Mouse (Mus musculus) midbrain, embryonic 12.5 days (tissue): ENCODE results near the gene Il12rb1. TPM values are rescaled to one million over a fixed set of nuclear protein-coding genes. Genes with fewer than 3 reads are reported as not detected.

Source experiments
- ATAC-seq: fragments of 200-750 bp; cut with Nextera tagmentation; 2 replicates; pipeline ENCODE4 v1.8.0; 2017; ENCODE audit warnings: low read depth, moderate TSS enrichment, moderate library complexity; ENCODE audit not compliant: low FRiP score
- H3K27ac ChIP-seq: fragments of 300-500 bp; sonication (generic); replicated peaks from 2 replicates; pipeline ENCODE4 v1.5.1; 2016; ENCODE audit warnings: mild to moderate bottlenecking
- H3K27me3 ChIP-seq: fragments of 300-500 bp; sonication (generic); 2 replicates; pipeline ENCODE4 v1.6.1; 2016; ENCODE audit warnings: mild to moderate bottlenecking
- H3K36me3 ChIP-seq: fragments of 300-500 bp; sonication (generic); 2 replicates; pipeline ENCODE4 v1.6.1; 2016
- H3K4me1 ChIP-seq: fragments of 300-500 bp; sonication (generic); 2 replicates; pipeline ENCODE4 v1.6.1; 2016
- H3K4me2 ChIP-seq: fragments of 300-500 bp; sonication (generic); replicated peaks from 2 replicates; pipeline ENCODE4 v1.6.1; 2016; ENCODE audit warnings: mild to moderate bottlenecking, moderate library complexity
- H3K4me3 ChIP-seq: fragments of 300-500 bp; sonication (generic); 2 replicates; pipeline ENCODE4 v1.5.1; 2016; ENCODE audit warnings: mild to moderate bottlenecking
- H3K9ac ChIP-seq: fragments of 300-500 bp; sonication (generic); replicated peaks from 2 replicates; pipeline ENCODE4 v1.6.1; 2016; ENCODE audit warnings: mild to moderate bottlenecking, moderate library complexity
- H3K9me3 ChIP-seq: fragments of 300-500 bp; sonication (generic); 2 replicates; pipeline ENCODE4 v1.6.1; 2016; ENCODE audit warnings: mild to moderate bottlenecking
- WGBS: fragments of 180-500 bp; shearing (Covaris S2); methylation state at CpG from one replicate; pipeline ENCODE4 v1.1.7; 2016; 5-methylcytosine and 5-hydroxymethylcytosine counted together
- polyA plus RNA-seq: library from polyadenylated mRNA; unstranded; fragments of >200 nt; fragmentation: Nextera tagmentation; extraction: Ambion mirVana; gene quantifications from 2 replicates; pipeline ENCODE4 v1.2.1, GENCODE M21; 2016

The Il12rb1 gene
- polyA plus RNA-seq, 1 experiment from 2014 or later, result 0.08 TPM

DNA sequence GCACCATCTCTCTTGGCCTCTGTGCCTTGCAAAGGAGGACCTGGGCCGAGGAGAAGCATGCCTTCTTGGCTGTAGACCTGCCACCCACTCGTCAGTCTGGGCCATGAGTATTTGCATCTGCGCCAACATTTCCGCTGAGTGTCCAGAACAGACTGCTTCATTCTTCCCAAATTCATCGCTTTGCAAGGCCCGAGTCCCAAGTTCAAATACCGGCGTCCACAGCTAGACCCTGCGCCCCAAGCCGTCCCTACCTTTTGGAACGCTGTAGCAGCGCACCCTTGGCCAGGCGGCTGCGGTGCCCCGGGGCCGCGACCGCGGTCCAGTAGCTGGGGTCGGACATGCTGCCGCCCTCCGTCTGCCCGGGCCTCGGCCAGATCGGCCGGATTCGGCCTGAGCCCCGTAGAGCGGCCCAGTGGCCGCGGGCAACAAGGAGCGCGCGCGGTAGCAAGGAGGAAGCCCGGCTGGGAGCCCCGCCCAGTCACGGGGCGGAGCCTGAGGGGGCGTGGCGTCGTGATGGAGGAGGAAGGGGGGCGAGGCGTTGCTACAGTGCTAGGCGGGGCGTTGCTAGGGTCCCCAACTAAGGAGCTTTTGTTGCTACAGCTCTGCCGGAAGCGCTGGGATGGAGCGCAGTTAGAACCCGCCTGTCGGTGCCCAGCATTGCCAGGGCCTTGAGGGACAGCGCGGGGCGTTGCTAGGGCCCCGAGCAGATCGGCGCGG, 16.1 kb upstream of the Il12rb1 start:
- no peaks in the 10 kb centered on the region for H3K9me3 ChIP-seq
- H3K27ac ChIP-seq, result peak overlapping the region; percentile 90
- 6% methylated on average over 58 of the region's 58 CpGs for whole genome bisulfite sequencing
- peak; percentile 88 for ATAC-seq
- H3K4me3 ChIP-seq, result peak overlapping the region; percentile 62
- peak overlapping the region; percentile 77 for H3K4me2 ChIP-seq
- H3K27me3 ChIP-seq, result peaks cover 46% of the 10 kb centered on the region
- peaks cover 45% of the 10 kb centered on the region for H3K4me1 ChIP-seq
- H3K36me3 ChIP-seq, result peaks cover 21% of the 10 kb centered on the region
- peak overlapping the region; percentile 83 for H3K9ac ChIP-seq

DNA sequence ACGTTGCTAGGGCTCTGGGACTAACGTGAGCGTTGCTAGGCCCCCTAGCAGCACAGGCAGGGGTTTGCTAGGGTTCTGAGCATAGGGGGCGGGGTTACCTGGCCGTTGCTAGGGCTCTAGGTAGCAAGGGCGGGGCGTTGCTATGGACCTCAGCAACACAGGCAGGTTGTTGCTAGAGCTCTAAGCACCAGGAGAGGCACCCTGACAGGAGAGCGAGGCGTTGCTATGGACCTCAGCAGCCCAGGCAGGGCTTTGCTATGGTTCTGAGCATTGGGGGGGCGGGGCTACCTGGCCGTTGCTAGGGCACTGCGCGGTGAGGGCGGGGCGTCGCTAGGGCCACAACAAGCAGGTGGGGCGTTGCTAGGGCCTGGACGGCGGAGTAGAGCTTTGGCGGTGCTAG, 15.5 kb upstream of the Il12rb1 start:
- 1% methylated on average over 20 of the region's 20 CpGs for WGBS

DNA sequence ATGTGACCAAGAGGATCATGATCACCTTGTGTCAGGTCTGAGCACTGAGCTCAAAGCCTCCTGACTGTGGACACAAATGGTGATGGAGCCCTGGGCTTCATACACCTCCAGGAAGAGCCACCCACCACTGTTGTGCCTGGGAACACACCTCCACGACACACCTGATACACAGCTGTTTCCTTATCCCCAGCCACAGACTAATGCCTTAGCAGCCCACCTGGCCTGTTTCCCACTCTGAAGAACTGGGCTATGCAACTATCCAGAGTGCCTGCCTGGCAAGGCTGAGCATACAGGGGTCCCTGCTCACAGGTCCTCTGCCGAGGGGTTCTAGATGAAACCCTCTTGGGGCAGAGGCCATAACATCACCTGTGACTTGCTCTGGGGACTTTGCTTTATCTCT, 14.0 kb upstream of the Il12rb1 start:
- 88% methylated on average over 2 of the region's 2 CpGs for WGBS
- H3K9ac ChIP-seq, result no peak overlapping the region
- H3K4me3 ChIP-seq, result no peak overlapping the region
- H3K4me1 ChIP-seq, result peaks cover 41% of the 10 kb centered on the region
- ATAC-seq, result no peak
- no peak overlapping the region for H3K4me2 ChIP-seq
- 0 out of 2 replicates have a peak, but pooled peaks cover 4% of the 10 kb centered on the region for H3K36me3 ChIP-seq
- H3K27ac ChIP-seq, result no peak overlapping the region
- H3K9me3 ChIP-seq, result no peaks in the 10 kb centered on the region
- peaks cover 44% of the 10 kb centered on the region for H3K27me3 ChIP-seq

More for the DNA sequence above, 15.5 kb upstream of the Il12rb1 start:
- Histone ChIP-seq H3K9ac (peak overlapping the region; percentile 83), H3K36me3 (peaks cover 16% of the 10 kb centered on the region), H3K27me3 (peaks cover 44% of the 10 kb centered on the region), H3K4me1 (peaks cover 46% of the 10 kb centered on the region), H3K4me3 (peak overlapping the region; percentile 62), H3K4me2 (peak overlapping the region; percentile 77), H3K9me3 (no peaks in the 10 kb centered on the region), H3K27ac (peak overlapping the region; percentile 90)
- ATAC-seq, result peak; percentile 50

DNA sequence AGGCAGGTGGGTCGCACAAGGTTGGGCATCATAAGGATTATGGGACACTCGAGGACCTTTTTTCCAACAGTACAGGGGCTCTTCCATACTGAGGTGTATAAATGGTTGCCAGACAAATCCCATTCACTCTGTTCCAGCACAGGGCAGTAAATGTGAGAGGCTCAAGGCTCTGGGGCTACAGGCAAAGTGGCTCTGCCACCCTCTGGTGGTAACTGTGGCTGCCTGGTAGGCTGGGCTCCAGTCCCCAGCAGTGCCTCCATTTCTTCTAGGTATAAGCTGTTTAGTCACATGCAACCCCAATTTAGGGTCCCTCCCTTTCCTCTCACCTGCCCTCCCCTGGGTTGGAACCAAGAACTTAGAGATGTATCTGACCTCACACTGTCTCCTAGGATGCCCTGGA, 12.9 kb upstream of the Il12rb1 start:
- H3K4me2 ChIP-seq, result no peak overlapping the region
- 92% methylated on average over 2 of the region's 2 CpGs for WGBS
- H3K4me1 ChIP-seq, result peaks cover 39% of the 10 kb centered on the region

DNA sequence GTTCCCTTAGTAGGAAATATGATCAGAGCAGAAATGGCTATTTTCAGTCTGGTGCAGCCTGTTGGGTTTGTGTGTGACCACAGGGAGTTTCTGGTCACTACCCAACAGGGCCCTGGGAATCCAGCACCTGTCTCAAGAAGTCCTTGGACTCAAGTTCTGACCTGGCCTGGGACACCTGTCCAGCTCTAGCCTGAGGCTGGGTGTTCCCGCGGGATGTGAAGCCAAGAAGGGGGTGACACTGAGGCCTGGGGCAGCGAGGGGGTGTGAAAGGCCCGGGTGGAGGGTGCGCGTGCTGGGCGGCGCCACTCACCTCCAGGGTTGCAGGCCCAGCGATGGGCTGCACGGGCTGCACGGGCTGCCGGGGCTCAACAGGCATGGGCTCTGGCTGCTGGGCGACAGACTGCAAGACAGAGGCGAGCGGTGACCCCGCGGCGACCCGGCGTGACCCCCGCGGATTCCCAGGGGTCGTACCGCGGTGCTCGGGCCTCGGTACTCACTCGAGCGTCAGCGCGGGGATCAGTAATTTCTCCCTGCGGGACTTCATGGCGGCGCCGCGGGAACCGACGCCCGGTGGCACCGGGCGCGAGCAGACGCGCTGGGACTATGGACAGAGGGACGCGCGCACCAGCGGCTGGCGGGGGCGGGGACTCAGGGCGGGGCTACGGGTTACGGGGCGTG, 11.7 kb upstream of the Il12rb1 start:
- no peaks in the 10 kb centered on the region for H3K9me3 ChIP-seq
- H3K4me2 ChIP-seq, result peak overlapping the region; percentile 81
- peaks cover 55% of the 10 kb centered on the region for H3K27me3 ChIP-seq
- H3K4me3 ChIP-seq, result peak overlapping the region; percentile 56
- peak; percentile 1 for ATAC-seq
- H3K4me1 ChIP-seq, result peaks cover 33% of the 10 kb centered on the region
- WGBS, result 2% methylated on average over 54 of the region's 54 CpGs
- no peaks in the 10 kb centered on the region for H3K36me3 ChIP-seq
- peak overlapping the region; percentile 25 for H3K27ac ChIP-seq
- H3K9ac ChIP-seq, result peak overlapping the region; percentile 62

More for the DNA sequence above, 12.9 kb upstream of the Il12rb1 start:
- no peak overlapping the region for H3K27ac ChIP-seq
- no peak for ATAC-seq
- H3K9me3 ChIP-seq, result no peaks in the 10 kb centered on the region
- H3K36me3 ChIP-seq, result no peaks in the 10 kb centered on the region
- H3K27me3 ChIP-seq, result peaks cover 49% of the 10 kb centered on the region
- no peak overlapping the region for H3K4me3 ChIP-seq
- no peak overlapping the region for H3K9ac ChIP-seq

DNA sequence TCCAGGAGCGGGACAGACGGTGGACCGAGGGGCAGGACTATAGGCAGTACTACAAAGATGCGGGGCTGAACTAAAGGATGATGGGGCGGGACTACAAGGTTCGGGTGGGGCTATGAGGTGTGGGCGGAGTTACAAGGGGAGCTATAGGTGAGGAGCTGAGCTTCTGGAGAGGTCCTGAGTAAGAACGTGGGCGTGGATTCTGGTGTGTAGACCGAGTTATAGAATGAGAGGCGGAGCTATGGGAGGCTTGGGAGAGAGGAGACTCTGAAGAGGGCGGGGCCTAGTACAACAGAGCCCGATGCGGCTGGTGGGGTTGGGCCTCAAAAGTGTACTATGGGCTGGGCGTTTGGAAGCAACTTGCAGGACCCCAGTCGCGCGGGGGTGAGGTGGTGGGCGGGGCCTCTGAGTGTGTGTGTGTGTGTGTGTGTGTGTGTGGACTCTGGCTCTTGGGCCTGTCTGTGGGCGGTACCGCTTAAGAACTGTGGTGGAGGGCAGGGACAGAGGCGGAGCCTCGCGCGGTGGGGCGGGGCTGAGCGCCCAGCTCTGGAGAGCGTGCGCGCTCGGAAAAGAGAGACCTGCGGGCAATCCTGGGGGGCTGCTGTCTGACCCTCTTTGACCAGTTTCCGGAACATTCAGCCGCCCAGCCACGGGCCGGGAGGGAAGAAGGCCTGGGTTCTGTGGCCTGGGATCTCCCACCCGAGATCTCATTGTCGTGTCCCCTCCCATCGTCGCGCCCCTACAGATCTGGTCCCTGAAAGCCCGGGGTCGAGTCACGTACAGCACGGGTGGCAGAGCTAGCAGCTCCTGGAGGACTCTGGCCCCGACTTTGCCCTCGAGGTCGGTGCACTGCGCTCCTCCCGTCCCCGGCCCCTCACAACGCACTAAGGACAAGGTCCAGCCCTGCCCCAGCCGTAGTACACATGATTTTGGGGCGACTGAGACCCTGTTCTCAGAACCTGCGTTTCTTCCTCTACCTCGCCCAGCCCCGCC, 10.9 kb upstream of the Il12rb1 start:
- peak; percentile 79 for ATAC-seq

DNA sequence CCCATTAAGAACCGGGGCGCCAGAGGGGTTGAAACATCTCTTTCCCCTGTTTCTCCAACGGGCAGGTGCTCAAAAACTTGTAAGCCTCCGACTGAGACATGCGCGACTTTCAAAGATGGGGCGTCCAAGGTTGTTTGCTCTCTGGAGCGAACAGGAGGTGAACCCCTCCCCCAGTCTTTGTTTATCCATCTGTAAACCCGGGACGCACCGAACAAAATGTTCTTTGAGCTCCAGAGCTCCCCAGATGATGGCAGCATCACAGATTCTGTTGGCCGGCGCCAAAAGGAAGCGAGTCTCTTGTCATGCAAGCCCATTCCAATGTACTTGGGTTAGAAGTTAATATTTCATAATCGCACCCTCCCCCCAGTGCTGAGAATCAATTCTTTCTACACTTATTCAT, 10.0 kb upstream of the Il12rb1 start:
- Histone ChIP-seq H3K27ac (no peak overlapping the region), H3K9ac (no peak overlapping the region), H3K9me3 (no peaks in the 10 kb centered on the region), H3K27me3 (peaks cover 72% of the 10 kb centered on the region), H3K36me3 (no peaks in the 10 kb centered on the region), H3K4me2 (peak overlapping the region; percentile 81), H3K4me3 (peak overlapping the region; percentile 56), H3K4me1 (peaks cover 19% of the 10 kb centered on the region)
- no peak for ATAC-seq
- 15% methylated on average over 15 of the region's 15 CpGs for WGBS

More for the DNA sequence above, 10.9 kb upstream of the Il12rb1 start:
- Histone ChIP-seq H3K9me3 (no peaks in the 10 kb centered on the region), H3K4me3 (peak overlapping the region; percentile 56), H3K4me2 (peak overlapping the region; percentile 81), H3K27ac (peak overlapping the region; percentile 25; the same call in 1 of the 2 replicates), H3K36me3 (no peaks in the 10 kb centered on the region), H3K4me1 (peaks cover 27% of the 10 kb centered on the region), H3K9ac (peak overlapping the region; percentile 62), H3K27me3 (peaks cover 63% of the 10 kb centered on the region)
- 1% methylated on average over 48 of the region's 57 CpGs for WGBS

DNA sequence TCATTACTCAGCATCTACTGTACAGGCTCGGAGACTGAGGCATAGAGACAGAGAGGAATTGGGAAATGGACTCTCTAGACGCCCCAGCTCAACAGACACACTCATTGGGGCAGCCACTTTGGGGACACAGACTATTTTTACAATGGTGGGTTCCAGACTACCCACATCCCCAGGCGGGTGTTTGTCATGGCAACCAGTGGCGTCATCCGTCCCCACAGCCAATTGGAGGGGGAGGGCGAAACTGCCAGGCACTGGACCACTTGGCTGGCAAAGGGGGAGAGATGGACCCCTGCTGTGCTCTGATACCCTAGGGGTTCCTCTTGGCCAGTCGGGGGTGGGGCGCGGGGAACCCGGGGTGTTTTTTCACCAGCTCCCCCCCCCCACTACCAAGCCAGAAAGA, 7.6 kb upstream of the Il12rb1 start:
- no peaks in the 10 kb centered on the region for H3K9me3 ChIP-seq
- no peak overlapping the region for H3K9ac ChIP-seq
- no peak overlapping the region for H3K27ac ChIP-seq
- 53% methylated on average over 10 of the region's 10 CpGs for WGBS
- H3K4me1 ChIP-seq, result peaks cover 27% of the 10 kb centered on the region
- no peak for ATAC-seq
- H3K27me3 ChIP-seq, result peaks cover 80% of the 10 kb centered on the region
- no peaks in the 10 kb centered on the region for H3K36me3 ChIP-seq
- no peak overlapping the region for H3K4me3 ChIP-seq
- no peak overlapping the region for H3K4me2 ChIP-seq

DNA sequence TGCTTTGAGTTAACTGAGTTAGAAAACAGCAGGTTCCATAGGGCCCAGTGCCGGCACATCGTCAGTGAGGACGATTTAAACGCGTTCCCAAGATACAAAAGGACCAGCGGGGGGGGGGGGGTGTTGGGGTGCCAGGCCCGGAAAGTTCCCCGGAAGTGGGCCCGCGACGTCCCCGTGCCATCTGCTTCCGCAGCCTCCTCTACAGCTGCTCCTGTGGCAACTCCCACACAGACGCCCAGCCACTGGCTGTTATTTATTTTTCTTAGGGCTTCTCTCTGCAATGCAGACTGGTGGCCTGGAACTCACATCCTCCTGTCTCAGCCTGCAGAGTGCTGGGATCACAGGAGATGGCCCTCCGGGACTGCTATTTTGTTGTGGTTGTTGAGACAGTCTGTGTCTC, 7.1 kb upstream of the Il12rb1 start:
- Histone ChIP-seq H3K27ac (no peak overlapping the region), H3K4me3 (no peak overlapping the region), H3K9ac (no peak overlapping the region; the same call in 1 of the 2 replicates), H3K4me1 (peaks cover 27% of the 10 kb centered on the region), H3K27me3 (peaks cover 80% of the 10 kb centered on the region), H3K36me3 (no peaks in the 10 kb centered on the region), H3K9me3 (no peaks in the 10 kb centered on the region), H3K4me2 (no peak overlapping the region)
- ATAC-seq, result no peak
- 41% methylated on average over 15 of the region's 15 CpGs for WGBS

DNA sequence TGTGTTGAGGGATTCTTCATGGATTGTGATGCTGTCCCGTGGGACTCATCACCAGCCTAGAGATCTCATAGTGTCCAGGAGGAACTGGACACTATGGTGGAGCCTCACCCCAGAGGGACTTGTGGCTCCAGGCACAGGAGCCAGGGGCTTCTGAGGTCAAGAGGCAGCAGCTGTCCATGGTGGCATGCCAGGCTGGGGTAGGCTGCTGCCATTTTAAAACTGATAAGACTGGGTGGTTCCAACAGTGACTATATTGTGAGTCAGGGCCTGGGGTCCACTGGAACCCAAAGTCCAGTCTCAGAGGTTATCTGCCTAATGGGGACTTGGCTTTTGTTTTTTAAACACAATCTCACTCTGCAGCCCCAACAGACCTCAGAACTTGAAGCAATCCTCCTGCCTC, 6.4 kb upstream of the Il12rb1 start:
- Histone ChIP-seq H3K36me3 (no peaks in the 10 kb centered on the region), H3K27me3 (peaks cover 86% of the 10 kb centered on the region), H3K4me1 (peaks cover 23% of the 10 kb centered on the region), H3K4me2 (no peak overlapping the region), H3K27ac (no peak overlapping the region), H3K4me3 (no peak overlapping the region), H3K9ac (no peak overlapping the region), H3K9me3 (no peaks in the 10 kb centered on the region)
- WGBS, result 86% methylated on average over 1 of the region's 1 CpGs
- ATAC-seq, result no peak

DNA sequence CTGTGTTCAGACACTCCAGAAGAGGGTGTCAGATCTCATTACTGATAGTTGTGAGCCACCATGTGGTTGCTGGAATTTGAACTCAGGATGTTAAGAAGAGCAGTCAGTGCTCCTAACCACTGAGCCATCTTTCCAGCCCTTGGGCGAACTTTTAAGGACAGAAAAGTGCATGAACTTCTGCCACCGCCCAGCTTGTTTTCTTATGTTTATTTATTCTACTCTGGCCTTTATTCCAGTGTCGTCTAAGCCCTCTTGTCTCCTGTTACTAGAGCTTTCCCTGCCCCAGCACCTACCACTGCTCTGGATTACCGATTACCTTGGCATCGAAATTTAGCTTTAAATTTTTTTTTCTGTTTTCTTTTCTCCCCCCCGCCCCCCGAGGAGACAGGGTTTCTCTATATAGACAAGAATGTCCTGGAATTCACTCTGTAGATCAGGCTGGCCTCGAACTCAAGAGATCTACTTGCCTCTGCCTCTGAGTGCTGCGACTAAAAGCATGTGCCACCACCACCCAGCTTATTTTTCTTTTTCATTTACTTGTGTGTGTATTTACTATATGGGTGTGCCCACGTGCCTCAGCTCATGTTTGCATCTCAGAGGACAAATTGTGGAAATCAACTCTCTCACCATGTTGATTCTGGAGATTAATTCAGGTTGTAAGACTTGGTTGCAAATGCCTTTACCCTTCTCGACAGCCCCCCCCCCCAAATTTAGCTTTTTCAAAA, 5.3 kb upstream of the Il12rb1 start:
- Histone ChIP-seq H3K27me3 (peaks cover 90% of the 10 kb centered on the region), H3K9me3 (no peaks in the 10 kb centered on the region), H3K36me3 (no peaks in the 10 kb centered on the region), H3K4me1 (peaks cover 19% of the 10 kb centered on the region), H3K27ac (no peak overlapping the region), H3K4me3 (no peak overlapping the region), H3K9ac (no peak overlapping the region), H3K4me2 (no peak overlapping the region)
- WGBS, result 73% methylated on average over 11 of the region's 11 CpGs
- no peak for ATAC-seq
